7 mouse cellular contexts compared by ENCODE assay signal in genomic region chr2:32536634-32537359, GRCm38 (mm10). TPM values are rescaled to one million over a fixed set of nuclear protein-coding genes. Genes with fewer than 3 reads are reported as not detected.
DNase-seq lines count a peak whose midpoint lies in the region; ATAC-seq and TF ChIP-seq lines count a peak whose summit lies in the region.

No protein-coding gene starts in this region.

- peak overlapping the region; percentile 88 for H3K4me3 ChIP-seq in hindbrain, embryonic 16.5 days (ENCODE audit: low read length)
- peak overlapping the region; percentile 94 for H3K4me3 ChIP-seq in left cerebral cortex, adult 2 months

- H3K36me3 ChIP-seq in hindbrain, embryonic 16.5 days (ENCODE audit: control insufficient read depth, insufficient read depth, low read length): no peaks in the 10 kb centered on the region

- peak; percentile 78 for DNase-seq in NIH3T3 (ENCODE audit: low read depth)
- peak; percentile 74 to 79 for DNase-seq in cerebellum, postnatal 10 days
- DNase-seq in gastrocnemius, adult 18-20 months (ENCODE audit: low spot score): peak; percentile 43
- DNase-seq in left cerebral cortex, adult 2 months (ENCODE audit: extremely low spot score in 1 of 2, low spot score in 2 of 2): peak; percentile 62
- peak; percentile 77 to 78 for DNase-seq in right cerebral cortex, postnatal 10 days (ENCODE audit: low spot score in 2 of 2)

- ATAC-seq in hindbrain, embryonic 16.5 days: no peak
- peak; percentile 63 for ATAC-seq in megakaryocyte, adult 5-6 weeks (ENCODE audit: poor library complexity, severe bottlenecking)

- no peaks in the 10 kb centered on the region for H3K9me3 ChIP-seq in hindbrain, embryonic 16.5 days (ENCODE audit: control insufficient read depth, low read length)

- WGBS in hindbrain, embryonic 16.5 days: under 1% methylated on average over 11 of the region's 11 CpGs

- no peaks in the 10 kb centered on the region for H3K27me3 ChIP-seq in hindbrain, embryonic 16.5 days (replicated peaks; ENCODE audit: control insufficient read depth, insufficient read depth, low read length)

- H3K27ac ChIP-seq in hindbrain, embryonic 16.5 days (ENCODE audit: low read depth, low read length): peak overlapping the region; percentile 94
- peak overlapping the region; percentile 97 for H3K27ac ChIP-seq in left cerebral cortex, adult 2 months

- peak overlapping the region; percentile 98 for H3K9ac ChIP-seq in hindbrain, embryonic 16.5 days (ENCODE audit: low read depth, low read length)

- H3K4me2 ChIP-seq in hindbrain, embryonic 16.5 days (ENCODE audit: low read length): peak overlapping the region; percentile 85

- TF ChIP-seq CTCF in left cerebral cortex, adult 2 months (IDR thresholded peaks at IDR 0.05): peak; percentile 15

- intact Hi-C loops in left cerebral cortex, adult 2 months (cut with DNase I): no loop called here

- peaks cover 45% of the 10 kb centered on the region for H3K4me1 ChIP-seq in hindbrain, embryonic 16.5 days (ENCODE audit: control insufficient read depth, insufficient read depth, low read depth, low read length)

RNA-seq across cellular contexts. Expression of gene Fam102a, which starts 1.7 kb away (rescaled TPM):
- 1 to 10 TPM; 2.0 to 2.6 TPM for total RNA-seq in gastrocnemius, adult 18-20 months (2021)
- polyA plus RNA-seq in hindbrain, embryonic 16.5 days (2015; fragmentation: Nextera tagmentation; extraction: Ambion mirVana): 7.3 and 7.9 TPM in 2 replicates
- total RNA-seq in left cerebral cortex, adult 2 months (2021): 10 to 100 TPM; 61.1 to 64.8 TPM
- 6.5 and 6.6 TPM in 2 replicates for total RNA-seq in megakaryocyte, adult 5-6 weeks (2015)
- 4.6 and 4.8 TPM in 2 replicates for total RNA-seq in megakaryocyte, adult 5-6 weeks (2017)

RNA-seq across cellular contexts. Expression of gene Dpm2, which starts 33.9 kb away (rescaled TPM):
- total RNA-seq in gastrocnemius, adult 18-20 months (2021): 10 to 100 TPM; 11.7 to 12.6 TPM
- polyA plus RNA-seq in hindbrain, embryonic 16.5 days (2015; fragmentation: Nextera tagmentation; extraction: Ambion mirVana): 142 and 150 TPM in 2 replicates
- total RNA-seq in left cerebral cortex, adult 2 months (2021): 10 to 100 TPM; 79.4 to 82.6 TPM
- 82.8 and 91.7 TPM in 2 replicates for total RNA-seq in megakaryocyte, adult 5-6 weeks (2015)
- 32.0 and 35.3 TPM in 2 replicates for total RNA-seq in megakaryocyte, adult 5-6 weeks (2017)

RNA-seq across cellular contexts. Expression of gene Pip5kl1, which starts 37.8 kb away (rescaled TPM):
- not detected for total RNA-seq in gastrocnemius, adult 18-20 months (2021)
- 16.9 and 20.4 TPM in 2 replicates for polyA plus RNA-seq in hindbrain, embryonic 16.5 days (2015; fragmentation: Nextera tagmentation; extraction: Ambion mirVana)
- 10 to 100 TPM; 10.1 to 14.1 TPM for total RNA-seq in left cerebral cortex, adult 2 months (2021)
- 0.31 TPM in 1 of 2 replicates, not detected in the other for total RNA-seq in megakaryocyte, adult 5-6 weeks (2015)
- not detected in 2 replicates for total RNA-seq in megakaryocyte, adult 5-6 weeks (2017)

RNA-seq across cellular contexts. Expression of gene 9430097D07Rik, which starts 38.7 kb away (rescaled TPM):
- total RNA-seq in gastrocnemius, adult 18-20 months (2021): not detected
- polyA plus RNA-seq in hindbrain, embryonic 16.5 days (2015; fragmentation: Nextera tagmentation; extraction: Ambion mirVana): 0.72 and 1.6 TPM in 2 replicates
- total RNA-seq in left cerebral cortex, adult 2 months (2021): 1 to 10 TPM in 1 of 2 experiments, under 1 TPM in 1; 0.75 to 1.1 TPM
- not detected in 2 replicates for total RNA-seq in megakaryocyte, adult 5-6 weeks (2015)
- not detected in 2 replicates for total RNA-seq in megakaryocyte, adult 5-6 weeks (2017)

RNA-seq across cellular contexts. Expression of gene St6galnac4, which starts 50.1 kb away (rescaled TPM):
- 10 to 100 TPM; 13.5 to 19.8 TPM for total RNA-seq in gastrocnemius, adult 18-20 months (2021)
- polyA plus RNA-seq in hindbrain, embryonic 16.5 days (2015; fragmentation: Nextera tagmentation; extraction: Ambion mirVana): 49.6 and 54.3 TPM in 2 replicates
- total RNA-seq in left cerebral cortex, adult 2 months (2021): 10 to 100 TPM; 37.2 to 38.0 TPM
- total RNA-seq in megakaryocyte, adult 5-6 weeks (2015): 5.8 and 9.2 TPM in 2 replicates
- 8.6 and 12.1 TPM in 2 replicates for total RNA-seq in megakaryocyte, adult 5-6 weeks (2017)

Comparison
In these comparisons a context has a peak if more than half of its experiments do, and no peak if none do; other contexts are left out.
1. RNA of gene Fam102a, which starts 1.7 kb away (total RNA-seq): 61.1 to 64.8 TPM in left cerebral cortex, adult 2 months; 4.6 to 6.6 TPM in megakaryocyte, adult 5-6 weeks and 2.0 to 2.6 TPM in gastrocnemius, adult 18-20 months; every median in the first group is over 4 times any median in the second.
2. RNA of gene Pip5kl1, which starts 37.8 kb away (total RNA-seq): 10.1 to 14.1 TPM in left cerebral cortex, adult 2 months; 0.31 TPM in megakaryocyte, adult 5-6 weeks and not detected in gastrocnemius, adult 18-20 months; every median in the first group is over 4 times any median in the second.
3. Peak in every context shown above with its lines, with median percentiles within 50 percentile points of each other: DNase-seq.